Mouse (Mus musculus): ENCODE results near the gene Hoxd9.

Gene Hoxd9

GRCm38 (mm10) chr2:74699053-74699430, 1.5 kb downstream of the Hoxd9 start:
- no peak for DNase-seq

- DNase-seq = no peak
Measured at GRCm38 (mm10) chr2:74699664-74700545, 2.4 kb downstream of the Hoxd9 start.

- DNase-seq = no peak
Measured at GRCm38 (mm10) chr2:74700546-74701112, 3.1 kb downstream of the Hoxd9 start.

GRCm38 (mm10) chr2:74701949-74702819, 4.7 kb downstream of the Hoxd9 start:
- peak; percentile 90 to 94 for DNase-seq

- no peak for DNase-seq
Measured at GRCm38 (mm10) chr2:74702820-74703219, 5.3 kb downstream of the Hoxd9 start.

GRCm38 (mm10) chr2:74703317-74703716, 5.8 kb downstream of the Hoxd9 start:
- no peak for DNase-seq

- DNase-seq = peak in 1 of 2 experiments; percentile 32
Measured at GRCm38 (mm10) chr2:74703720-74704392, 6.3 kb downstream of the Hoxd9 start.

- DNase-seq = peak in 1 of 2 experiments; percentile 27
Measured at GRCm38 (mm10) chr2:74704393-74704998, 7.0 kb downstream of the Hoxd9 start, which contains the start of gene Hoxd8. Gene Hoxd8, plus strand, starts transcription at chr2:74704615.

- no peak for DNase-seq
Measured at GRCm38 (mm10) chr2:74704999-74705466, 7.5 kb downstream of the Hoxd9 start.

- no peak for DNase-seq
Measured at GRCm38 (mm10) chr2:74705467-74706089, 8.1 kb downstream of the Hoxd9 start.

GRCm38 (mm10) chr2:74706393-74706960, 8.9 kb downstream of the Hoxd9 start:
- no peak for DNase-seq

GRCm38 (mm10) chr2:74707599-74707998, 10.1 kb downstream of the Hoxd9 start:
- DNase-seq = no peak

- DNase-seq = no peak
Measured at GRCm38 (mm10) chr2:74708676-74709075, 11.1 kb downstream of the Hoxd9 start.

- no peak for DNase-seq
Measured at GRCm38 (mm10) chr2:74709465-74710419, 12.2 kb downstream of the Hoxd9 start.

GRCm38 (mm10) chr2:74710929-74711543, 13.5 kb downstream of the Hoxd9 start:
- peak in 1 of 2 experiments; percentile 1 for DNase-seq

- DNase-seq = peak in 1 of 2 experiments; percentile 31
Measured at GRCm38 (mm10) chr2:74711721-74712621, 14.4 kb downstream of the Hoxd9 start, which contains the start of the genes Hoxd3 and Hoxd4. Gene Hoxd3, plus strand, starts transcription at chr2:74711927. Gene Hoxd4, plus strand, starts transcription at chr2:74711929.

GRCm38 (mm10) chr2:74713239-74714150, 16.0 kb downstream of the Hoxd9 start:
- DNase-seq = peak in 1 of 2 experiments; percentile 20
